Mouse (Mus musculus) lung, postnatal 0 days (tissue): Measurements from ENCODE around the gene Swsap1. TPM values are rescaled to one million over a fixed set of nuclear protein-coding genes. Genes with fewer than 3 reads are reported as not detected.
A peak's percentile ranks its signal among the peaks of the same experiment; 100 is the strongest.

Experiments
- ATAC-seq: fragments of 200-750 bp; cut with Nextera tagmentation; 2 replicates; pipeline ENCODE4 v1.8.0; 2017; ENCODE audit warnings: moderate library complexity
- DNase-seq: peaks from one replicate; pipeline ENCODE4 v3.0.0-alpha.2; 2016; ENCODE audit warnings: low spot score
- H3K27ac ChIP-seq: fragments of 300-500 bp; sonication (generic); 2 replicates; pipeline ENCODE4 v1.5.1; 2014; ENCODE audit warnings: antibody characterized with exemption, mild to moderate bottlenecking, low read length, mixed read lengths
- H3K27me3 ChIP-seq: fragments of 300-500 bp; sonication (generic); replicated peaks from 2 replicates; pipeline ENCODE4 v1.6.1; 2014; ENCODE audit warnings: low read length, mixed read lengths; ENCODE audit not compliant: insufficient read depth
- H3K36me3 ChIP-seq: fragments of 300-500 bp; sonication (generic); 2 replicates; pipeline ENCODE4 v1.6.1; 2014; ENCODE audit warnings: low read length, mixed read lengths; ENCODE audit not compliant: insufficient read depth
- H3K4me1 ChIP-seq: fragments of 300-500 bp; sonication (generic); 2 replicates; pipeline ENCODE4 v1.6.1; 2014; ENCODE audit warnings: antibody characterized with exemption, low read depth, low read length, mixed read lengths; ENCODE audit not compliant: insufficient read depth
- H3K4me2 ChIP-seq: fragments of 300-500 bp; sonication (generic); replicated peaks from 2 replicates; pipeline ENCODE4 v1.6.1; 2014; ENCODE audit warnings: low read depth, mild to moderate bottlenecking, low read length, moderate library complexity, mixed read lengths
- H3K4me3 ChIP-seq: fragments of 300-500 bp; sonication (generic); 2 replicates; pipeline ENCODE4 v1.5.1; 2014; ENCODE audit warnings: low read depth, low read length
- H3K9ac ChIP-seq: fragments of 300-500 bp; sonication (generic); replicated peaks from 2 replicates; pipeline ENCODE4 v1.6.1; 2014; ENCODE audit warnings: low read depth, mild to moderate bottlenecking
- H3K9me3 ChIP-seq: fragments of 300-500 bp; sonication (generic); 2 replicates; pipeline ENCODE4 v1.6.1; 2016; ENCODE audit warnings: low read length, mixed read lengths
- CTCF ChIP-seq: IDR thresholded peaks from 2 replicates; pipeline ENCODE4 v1.5.1; 2016; ENCODE audit warnings: antibody characterized with exemption, mild to moderate bottlenecking
- EP300 ChIP-seq: IDR thresholded peaks from 2 replicates; pipeline ENCODE4 v1.6.1; 2016; ENCODE audit warnings: antibody characterized with exemption, mild to moderate bottlenecking, control low read depth
- WGBS: fragments of 180-500 bp; shearing (Covaris S2); extraction: QIAGEN DNeasy Blood & Tissue Kit; methylation state at CpG from one replicate; pipeline ENCODE4 v1.1.7; 2014; 5-methylcytosine and 5-hydroxymethylcytosine counted together
- polyA plus RNA-seq: library from polyadenylated mRNA; unstranded; fragments of >200 nt; fragmentation: Nextera tagmentation; extraction: Ambion mirVana; gene quantifications from 2 replicates; pipeline ENCODE4 v1.2.1, GENCODE M21; 2015

Gene Swsap1
- polyA plus RNA-seq, 1 experiment from 2014 or later, result 5.7 TPM

GRCm38 (mm10) chr9:21932445-21933137 is 23.0 kb upstream of the Swsap1 start:
- ATAC-seq, result no peak
- TF ChIP-seq CTCF (no peak), EP300 (no peak)
- no peaks in the 10 kb centered on the region for H3K27me3 ChIP-seq

GRCm38 (mm10) chr9:21934021-21934420 is 21.5 kb upstream of the Swsap1 start:
- H3K27me3 ChIP-seq, result no peaks in the 10 kb centered on the region
- TF ChIP-seq CTCF, result no peak
- no peak for TF ChIP-seq EP300
- H3K4me3 ChIP-seq, result no peak overlapping the region
- no peak overlapping the region for H3K4me2 ChIP-seq
- DNase-seq (no peak), ATAC-seq (no peak)
- H3K27ac ChIP-seq, result no peak overlapping the region
- WGBS, result 87% methylated on average over 12 of the region's 12 CpGs
- no peaks in the 10 kb centered on the region; the same call in 1 of the 2 replicates for H3K4me1 ChIP-seq
- H3K9ac ChIP-seq, result no peak overlapping the region
- no peaks in the 10 kb centered on the region for H3K9me3 ChIP-seq
- no peaks in the 10 kb centered on the region for H3K36me3 ChIP-seq

More at GRCm38 (mm10) chr9:21932445-21933137, 23.0 kb upstream of the Swsap1 start:
- Histone ChIP-seq H3K4me1 (no peaks in the 10 kb centered on the region; the same call in 1 of the 2 replicates), H3K9me3 (no peaks in the 10 kb centered on the region), H3K4me2 (no peak overlapping the region), H3K4me3 (no peak overlapping the region), H3K36me3 (no peaks in the 10 kb centered on the region), H3K9ac (no peak overlapping the region), H3K27ac (no peak overlapping the region)
- WGBS, result 54% methylated on average over 12 of the region's 12 CpGs
- no peak for DNase-seq

GRCm38 (mm10) chr9:21935466-21936131 is 20.0 kb upstream of the Swsap1 start:
- no peaks in the 10 kb centered on the region for H3K27me3 ChIP-seq
- no peaks in the 10 kb centered on the region for H3K9me3 ChIP-seq
- ATAC-seq, result no peak
- H3K9ac ChIP-seq, result no peak overlapping the region
- no peaks in the 10 kb centered on the region; the same call in 1 of the 2 replicates for H3K4me1 ChIP-seq
- DNase-seq, result no peak
- H3K27ac ChIP-seq, result no peak overlapping the region
- TF ChIP-seq EP300, result no peak
- no peak for TF ChIP-seq CTCF
- H3K36me3 ChIP-seq, result no peaks in the 10 kb centered on the region
- no peak overlapping the region for H3K4me2 ChIP-seq
- WGBS, result 69% methylated on average over 7 of the region's 7 CpGs
- no peak overlapping the region for H3K4me3 ChIP-seq

GRCm38 (mm10) chr9:21936692-21937570 is 18.6 kb upstream of the Swsap1 start, which contains the start of gene Plppr2:
Gene Plppr2, plus strand, starts transcription at chr9:21937033.
- Histone ChIP-seq H3K27me3 (no peaks in the 10 kb centered on the region), H3K9ac (0 out of 2 replicates have a peak within 1 kb of the TSS, but pooled peaks have one; percentile 23), H3K4me1 (no peaks in the 10 kb centered on the region; the same call in 1 of the 2 replicates), H3K9me3 (no peaks in the 10 kb centered on the region), H3K36me3 (no peaks in the 10 kb centered on the region), H3K4me3 (peak within 1 kb of the TSS; percentile 43), H3K27ac (no peak within 1 kb of the TSS), H3K4me2 (peak within 1 kb of the TSS; percentile 71)
- ATAC-seq (peak; percentile 99), DNase-seq (peak; percentile 99)
- 1% methylated on average over 39 of the region's 43 CpGs for whole genome bisulfite sequencing
- no peak for TF ChIP-seq EP300
- TF ChIP-seq CTCF, result peak; percentile 13; the same call in 1 of the 2 replicates

- H3K4me1 ChIP-seq, result no peaks in the 10 kb centered on the region; the same call in 1 of the 2 replicates
- H3K9me3 ChIP-seq, result no peaks in the 10 kb centered on the region
- no peak for TF ChIP-seq CTCF
- TF ChIP-seq EP300, result no peak
- DNase-seq (no peak), ATAC-seq (no peak)
- no peaks in the 10 kb centered on the region for H3K36me3 ChIP-seq
- 71% methylated on average over 4 of the region's 4 CpGs for WGBS
- H3K27me3 ChIP-seq, result no peaks in the 10 kb centered on the region
- no peak overlapping the region for H3K4me2 ChIP-seq
- no peak overlapping the region for H3K27ac ChIP-seq
- H3K4me3 ChIP-seq, result no peak overlapping the region
- H3K9ac ChIP-seq, result no peak overlapping the region
Measured at GRCm38 (mm10) chr9:21937711-21938175, 17.8 kb upstream of the Swsap1 start.
